Mouse (Mus musculus): ENCODE results near the gene Spred2. TPM values are rescaled to one million over a fixed set of nuclear protein-coding genes. Genes with fewer than 3 reads are reported as not detected.

Spred2 gene
- polyA plus RNA-seq, 1 experiment from 2014 or later: 4.7 TPM

DNA sequence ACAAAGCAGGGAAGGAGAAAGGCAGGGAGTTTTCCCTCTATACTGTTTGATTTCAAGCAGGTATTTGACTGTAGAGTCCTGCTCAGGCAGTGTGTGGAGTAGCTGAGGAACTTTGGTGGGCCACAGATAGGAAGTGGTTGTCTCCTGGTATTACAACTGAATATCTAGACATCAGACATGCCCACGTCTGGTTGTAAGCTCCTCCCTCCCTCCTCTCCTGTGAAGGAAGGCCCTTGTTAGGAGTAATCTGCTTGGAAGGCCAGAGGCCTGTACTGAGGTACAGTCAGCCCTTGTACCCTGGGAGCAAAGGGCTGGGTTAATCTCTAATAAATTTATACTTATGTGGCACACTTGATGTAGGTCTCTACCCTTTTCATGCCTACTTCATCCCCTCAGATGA is 69.6 kb downstream of the Spred2 start:
- Histone ChIP-seq H3K27ac (ENCODE audit: low read depth, low read length) (no peak overlapping the region), H3K4me3 (ENCODE audit: low read depth, low read length) (no peak overlapping the region), H3K4me1 (ENCODE audit: control insufficient read depth, insufficient read depth, low read length) (peaks cover 34% of the 10 kb centered on the region), H3K27me3 (ENCODE audit: control insufficient read depth, insufficient read depth, low read length) (no peaks in the 10 kb centered on the region), H3K9ac (ENCODE audit: low read depth, low read length) (no peak overlapping the region), H3K9me3 (replicated peaks; ENCODE audit: control insufficient read depth, low read length) (no peaks in the 10 kb centered on the region), H3K36me3 (ENCODE audit: control insufficient read depth, insufficient read depth, low read length) (no peaks in the 10 kb centered on the region), H3K4me2 (no peak overlapping the region)
- 0 out of 2 replicates have a peak, but pooled peaks have one; percentile 47 for ATAC-seq (replicated peaks; ENCODE audit: insufficient number of reproducible peaks, low FRiP score, low TSS enrichment)
- 4% methylated on average over 1 of the region's 1 CpGs for WGBS (ENCODE audit: insufficient replicate concordance)

DNA sequence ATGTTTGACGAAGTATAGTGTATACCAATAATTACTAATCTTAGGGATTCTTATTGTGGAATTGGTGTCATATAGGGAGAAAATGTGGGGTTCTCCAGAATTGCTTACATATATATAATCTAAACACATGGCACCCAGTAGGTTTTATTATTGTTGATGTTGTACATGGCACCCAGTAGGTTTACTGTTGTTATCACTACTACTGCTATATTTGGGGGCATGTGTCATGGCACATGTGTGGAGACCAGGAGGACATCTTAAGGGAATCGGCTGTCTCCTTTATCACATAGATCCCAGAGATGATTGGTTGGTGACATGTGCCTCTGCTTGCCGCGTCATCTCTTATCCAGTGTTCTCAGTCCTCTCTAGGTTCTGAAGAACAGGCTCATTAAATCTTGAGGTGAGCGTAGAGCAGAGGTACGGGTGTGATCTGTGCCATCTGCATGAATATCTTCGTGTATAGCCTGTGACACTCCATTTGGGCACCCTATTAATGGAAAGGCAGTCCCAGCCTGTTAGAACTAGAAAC is 70.2 kb downstream of the Spred2 start:
- H3K9me3 ChIP-seq (replicated peaks; ENCODE audit: control insufficient read depth, low read length): no peaks in the 10 kb centered on the region
- H3K4me2 ChIP-seq: no peak overlapping the region
- H3K4me3 ChIP-seq (ENCODE audit: low read depth, low read length): no peak overlapping the region
- 76% methylated on average over 7 of the region's 7 CpGs for WGBS (ENCODE audit: insufficient replicate concordance)
- H3K27ac ChIP-seq (ENCODE audit: low read depth, low read length): no peak overlapping the region
- no peaks in the 10 kb centered on the region for H3K36me3 ChIP-seq (ENCODE audit: control insufficient read depth, insufficient read depth, low read length)
- no peaks in the 10 kb centered on the region for H3K27me3 ChIP-seq (ENCODE audit: control insufficient read depth, insufficient read depth, low read length)
- peaks cover 28% of the 10 kb centered on the region for H3K4me1 ChIP-seq (ENCODE audit: control insufficient read depth, insufficient read depth, low read length)
- no peak overlapping the region for H3K9ac ChIP-seq (ENCODE audit: low read depth, low read length)
- ATAC-seq (replicated peaks; ENCODE audit: insufficient number of reproducible peaks, low FRiP score, low TSS enrichment): 0 out of 2 replicates have a peak, but pooled peaks have one; percentile 11

DNA sequence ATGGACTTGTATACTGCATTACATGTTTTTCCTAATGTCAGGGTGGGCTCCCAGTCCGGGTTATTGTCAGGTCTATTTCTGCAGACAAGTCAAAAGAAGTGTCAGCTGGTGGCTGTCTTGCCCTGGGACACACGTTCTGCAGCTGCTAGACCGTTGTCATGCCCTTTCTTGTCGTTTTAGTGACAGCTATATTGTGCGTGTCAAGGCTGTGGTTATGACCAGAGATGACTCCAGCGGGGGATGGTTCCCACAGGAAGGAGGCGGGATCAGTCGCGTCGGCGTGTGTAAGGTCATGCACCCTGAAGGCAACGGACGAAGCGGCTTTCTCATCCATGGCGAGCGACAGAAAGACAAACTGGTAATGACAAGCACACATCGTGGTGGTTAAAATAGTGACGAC is 73.8 kb downstream of the Spred2 start:
- no peak overlapping the region for H3K9ac ChIP-seq (ENCODE audit: low read depth, low read length)
- no peaks in the 10 kb centered on the region for H3K27me3 ChIP-seq (ENCODE audit: control insufficient read depth, insufficient read depth, low read length)
- H3K4me3 ChIP-seq (ENCODE audit: low read depth, low read length): no peak overlapping the region
- ATAC-seq (replicated peaks; ENCODE audit: insufficient number of reproducible peaks, low FRiP score, low TSS enrichment): no peak
- no peaks in the 10 kb centered on the region for H3K9me3 ChIP-seq (replicated peaks; ENCODE audit: control insufficient read depth, low read length)
- WGBS (ENCODE audit: insufficient replicate concordance): 58% methylated on average over 18 of the region's 18 CpGs
- H3K36me3 ChIP-seq (ENCODE audit: control insufficient read depth, insufficient read depth, low read length): no peaks in the 10 kb centered on the region
- H3K4me2 ChIP-seq: no peak overlapping the region
- H3K4me1 ChIP-seq (ENCODE audit: control insufficient read depth, insufficient read depth, low read length): peaks cover 15% of the 10 kb centered on the region
- H3K27ac ChIP-seq (ENCODE audit: low read depth, low read length): no peak overlapping the region

DNA sequence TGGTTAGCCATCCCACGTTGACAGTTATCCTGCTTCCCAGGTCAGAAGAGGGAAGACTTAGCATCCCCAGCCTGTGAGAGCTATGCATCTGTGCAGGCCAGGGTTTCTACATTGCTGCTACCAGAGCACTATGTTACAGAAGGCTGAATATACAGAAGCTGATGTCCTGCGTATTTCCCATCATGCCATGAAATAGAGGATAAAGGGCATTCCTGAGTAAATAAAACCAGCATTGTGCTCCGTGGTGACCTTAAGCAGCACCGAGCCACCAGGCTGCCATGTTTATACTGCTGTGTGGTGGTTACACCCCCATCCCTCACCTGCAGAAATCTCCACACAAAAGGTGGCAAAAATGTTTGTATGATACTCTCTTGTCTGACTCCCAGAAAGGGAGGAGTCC is 78.7 kb downstream of the Spred2 start:
- no peaks in the 10 kb centered on the region for H3K27me3 ChIP-seq (ENCODE audit: control insufficient read depth, insufficient read depth, low read length)
- no peak overlapping the region for H3K27ac ChIP-seq (ENCODE audit: low read depth, low read length)
- H3K9me3 ChIP-seq (replicated peaks; ENCODE audit: control insufficient read depth, low read length): no peaks in the 10 kb centered on the region
- ATAC-seq (replicated peaks; ENCODE audit: insufficient number of reproducible peaks, low FRiP score, low TSS enrichment): no peak
- WGBS (ENCODE audit: insufficient replicate concordance): 79% methylated on average over 4 of the region's 4 CpGs
- no peak overlapping the region for H3K9ac ChIP-seq (ENCODE audit: low read depth, low read length)
- H3K4me3 ChIP-seq (ENCODE audit: low read depth, low read length): no peak overlapping the region
- peaks cover 5% of the 10 kb centered on the region; the same call in 1 of the 2 replicates for H3K36me3 ChIP-seq (ENCODE audit: control insufficient read depth, insufficient read depth, low read length)
- no peak overlapping the region for H3K4me2 ChIP-seq
- peaks cover 3% of the 10 kb centered on the region for H3K4me1 ChIP-seq (ENCODE audit: control insufficient read depth, insufficient read depth, low read length)

DNA sequence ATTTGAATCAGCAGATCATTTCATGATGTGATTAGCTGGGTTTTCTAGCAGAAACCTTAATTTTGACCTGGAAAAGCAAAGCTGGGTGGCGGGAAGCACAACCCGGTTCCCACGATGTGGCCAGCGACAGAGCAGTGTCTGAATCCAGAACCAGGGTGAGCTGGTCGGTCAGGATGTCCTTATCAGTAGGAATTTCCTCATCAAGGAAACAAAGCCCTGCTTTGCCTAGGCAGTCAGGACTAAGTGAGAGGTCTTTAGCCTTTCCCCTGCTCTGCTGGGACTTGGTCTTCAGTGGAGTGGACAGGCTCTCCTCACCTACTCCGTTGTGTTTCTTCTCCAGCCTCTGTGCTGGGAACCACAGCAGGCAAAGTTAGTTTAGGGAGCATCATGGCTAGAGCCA is 83.5 kb downstream of the Spred2 start:
- Histone ChIP-seq H3K4me3 (ENCODE audit: low read depth, low read length) (no peak overlapping the region), H3K4me1 (ENCODE audit: control insufficient read depth, insufficient read depth, low read length) (no peaks in the 10 kb centered on the region), H3K27me3 (ENCODE audit: control insufficient read depth, insufficient read depth, low read length) (no peaks in the 10 kb centered on the region), H3K36me3 (ENCODE audit: control insufficient read depth, insufficient read depth, low read length) (peaks cover 16% of the 10 kb centered on the region), H3K9me3 (replicated peaks; ENCODE audit: control insufficient read depth, low read length) (no peaks in the 10 kb centered on the region), H3K27ac (ENCODE audit: low read depth, low read length) (0 out of 2 replicates have a peak overlapping the region, but pooled peaks have one; percentile 59), H3K4me2 (no peak overlapping the region), H3K9ac (ENCODE audit: low read depth, low read length) (no peak overlapping the region)
- 37% methylated on average over 6 of the region's 6 CpGs for WGBS (ENCODE audit: insufficient replicate concordance)
- no peak; the same call in 1 of the 2 replicates for ATAC-seq (replicated peaks; ENCODE audit: insufficient number of reproducible peaks, low FRiP score, low TSS enrichment)

DNA sequence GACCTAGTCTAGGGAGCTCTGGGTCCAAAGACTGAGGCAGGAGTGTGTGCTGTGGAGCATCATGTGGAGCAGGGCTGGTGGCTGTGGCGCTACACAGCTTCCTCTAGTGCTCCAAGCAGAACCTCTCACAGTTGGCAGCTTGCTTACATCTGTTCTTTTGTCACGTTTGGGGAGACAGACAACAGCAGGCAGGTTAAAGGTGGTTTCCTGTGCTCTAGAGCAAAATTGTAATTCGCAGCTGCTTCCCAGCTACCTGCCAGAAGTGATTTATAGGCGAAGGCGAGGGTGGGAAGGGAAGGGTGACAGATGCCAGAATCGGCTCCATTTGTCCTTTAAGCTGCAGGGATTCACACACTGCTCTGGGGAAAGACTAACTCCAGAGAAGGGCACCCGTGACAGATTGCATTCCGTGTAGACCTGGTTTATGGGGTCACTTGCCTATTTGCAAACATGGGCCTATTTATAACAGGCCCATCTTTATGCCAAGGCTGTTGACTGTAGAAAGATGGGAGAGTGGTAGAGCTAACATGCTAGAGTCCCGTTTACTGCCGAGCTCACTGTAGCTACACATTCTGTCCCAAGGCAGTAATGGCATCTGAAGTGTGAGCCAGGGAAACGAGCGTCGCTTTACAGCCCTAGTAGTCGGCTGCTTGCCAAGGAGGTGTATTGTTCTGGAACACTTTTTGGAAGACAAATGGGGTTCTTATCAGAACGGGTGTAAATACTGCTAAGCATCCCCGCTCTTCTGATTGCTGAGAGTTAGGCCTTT is 87.2 kb downstream of the Spred2 start:
- Histone ChIP-seq H3K4me1 (ENCODE audit: control insufficient read depth, insufficient read depth, low read length) (no peaks in the 10 kb centered on the region), H3K9ac (ENCODE audit: low read depth, low read length) (no peak overlapping the region), H3K4me2 (no peak overlapping the region), H3K36me3 (ENCODE audit: control insufficient read depth, insufficient read depth, low read length) (peaks cover 11% of the 10 kb centered on the region), H3K4me3 (ENCODE audit: low read depth, low read length) (no peak overlapping the region), H3K27me3 (ENCODE audit: control insufficient read depth, insufficient read depth, low read length) (no peaks in the 10 kb centered on the region), H3K9me3 (replicated peaks; ENCODE audit: control insufficient read depth, low read length) (no peaks in the 10 kb centered on the region), H3K27ac (ENCODE audit: low read depth, low read length) (no peak overlapping the region)
- ATAC-seq (replicated peaks; ENCODE audit: insufficient number of reproducible peaks, low FRiP score, low TSS enrichment): no peak
- WGBS (ENCODE audit: insufficient replicate concordance): 65% methylated on average over 16 of the region's 16 CpGs

DNA sequence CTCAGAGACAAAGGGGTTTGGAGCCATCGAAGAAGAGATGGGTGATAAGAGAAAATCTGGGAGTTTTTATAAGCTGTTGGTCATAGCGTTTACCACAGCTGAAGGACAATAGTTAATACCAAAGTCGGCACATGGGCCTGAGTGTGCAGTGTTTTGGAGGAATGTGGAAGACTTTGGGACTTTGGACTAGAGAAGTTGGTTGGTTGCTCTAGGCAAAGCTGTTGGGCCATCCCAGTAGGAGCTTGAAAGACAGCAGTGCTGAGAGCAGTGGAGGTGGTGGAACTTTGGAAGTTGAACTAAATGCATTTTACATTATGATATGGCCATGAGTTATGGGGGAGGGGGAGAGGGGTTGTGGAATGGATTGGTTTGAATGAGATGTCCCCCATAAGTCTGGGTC is 89.2 kb downstream of the Spred2 start:
- H3K36me3 ChIP-seq (ENCODE audit: control insufficient read depth, insufficient read depth, low read length): peaks cover 21% of the 10 kb centered on the region
- no peak for ATAC-seq (replicated peaks; ENCODE audit: insufficient number of reproducible peaks, low FRiP score, low TSS enrichment)

DNA sequence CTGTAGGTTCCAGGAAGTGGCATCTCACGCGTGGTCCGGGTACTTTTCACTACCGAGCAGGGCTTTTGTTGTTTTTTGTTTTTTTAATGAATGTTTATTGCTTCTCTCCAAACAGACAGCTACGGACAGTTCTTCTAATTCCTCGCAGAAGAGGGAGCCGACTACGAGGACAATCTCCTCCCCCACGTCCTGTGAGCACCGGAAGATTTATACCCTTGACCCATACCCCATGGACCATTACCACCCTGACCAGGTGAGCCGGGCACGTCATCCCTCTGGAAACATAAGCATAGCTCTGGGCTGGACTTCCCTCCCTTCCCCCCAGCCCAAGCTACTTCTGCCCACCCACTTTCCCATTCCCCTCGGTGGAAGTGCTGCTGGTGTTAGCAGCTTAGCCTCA is 93.8 kb downstream of the Spred2 start:
- H3K4me3 ChIP-seq (ENCODE audit: low read depth, low read length): no peak overlapping the region
- no peak overlapping the region for H3K27ac ChIP-seq (ENCODE audit: low read depth, low read length)
- no peak for ATAC-seq (replicated peaks; ENCODE audit: insufficient number of reproducible peaks, low FRiP score, low TSS enrichment)
- no peak overlapping the region for H3K4me2 ChIP-seq
- H3K36me3 ChIP-seq (ENCODE audit: control insufficient read depth, insufficient read depth, low read length): peaks cover 45% of the 10 kb centered on the region
- no peaks in the 10 kb centered on the region for H3K27me3 ChIP-seq (ENCODE audit: control insufficient read depth, insufficient read depth, low read length)
- 93% methylated on average over 13 of the region's 13 CpGs for WGBS (ENCODE audit: insufficient replicate concordance)
- H3K9ac ChIP-seq (ENCODE audit: low read depth, low read length): no peak overlapping the region
- no peaks in the 10 kb centered on the region for H3K4me1 ChIP-seq (ENCODE audit: control insufficient read depth, insufficient read depth, low read length)
- peaks cover 32% of the 10 kb centered on the region for H3K9me3 ChIP-seq (replicated peaks; ENCODE audit: control insufficient read depth, low read length)

More for the DNA sequence above, 89.2 kb downstream of the Spred2 start:
- Histone ChIP-seq H3K9me3 (replicated peaks; ENCODE audit: control insufficient read depth, low read length) (no peaks in the 10 kb centered on the region; the same call in 1 of the 2 replicates), H3K4me1 (ENCODE audit: control insufficient read depth, insufficient read depth, low read length) (no peaks in the 10 kb centered on the region), H3K4me2 (no peak overlapping the region), H3K4me3 (ENCODE audit: low read depth, low read length) (no peak overlapping the region), H3K9ac (ENCODE audit: low read depth, low read length) (no peak overlapping the region), H3K27ac (ENCODE audit: low read depth, low read length) (no peak overlapping the region), H3K27me3 (ENCODE audit: control insufficient read depth, insufficient read depth, low read length) (no peaks in the 10 kb centered on the region)
- 86% methylated on average over 3 of the region's 3 CpGs for WGBS (ENCODE audit: insufficient replicate concordance)

DNA sequence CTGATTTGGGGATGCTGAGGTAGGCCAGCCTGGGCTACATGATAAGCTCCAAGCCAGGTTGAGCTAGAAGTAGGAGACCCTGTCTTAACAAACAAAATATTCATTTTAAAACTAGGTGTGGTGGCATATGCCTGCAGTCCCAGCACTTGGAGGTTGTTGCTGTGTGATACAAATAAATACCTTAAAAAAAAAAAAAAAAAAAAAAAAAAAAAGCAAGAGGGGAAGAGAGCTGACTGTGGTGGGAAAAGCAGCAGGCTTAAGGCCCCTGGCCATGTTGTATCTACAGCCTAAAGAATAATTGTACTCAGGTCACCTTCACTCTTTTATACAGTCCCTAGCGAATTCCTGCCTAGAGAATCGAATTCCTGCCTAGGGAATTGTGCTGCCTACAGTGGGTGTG is 94.7 kb downstream of the Spred2 start:
- no peak overlapping the region for H3K27ac ChIP-seq (ENCODE audit: low read depth, low read length)
- peaks cover 45% of the 10 kb centered on the region for H3K36me3 ChIP-seq (ENCODE audit: control insufficient read depth, insufficient read depth, low read length)
- H3K9ac ChIP-seq (ENCODE audit: low read depth, low read length): no peak overlapping the region
- no peaks in the 10 kb centered on the region for H3K4me1 ChIP-seq (ENCODE audit: control insufficient read depth, insufficient read depth, low read length)
- H3K4me3 ChIP-seq (ENCODE audit: low read depth, low read length): no peak overlapping the region
- H3K27me3 ChIP-seq (ENCODE audit: control insufficient read depth, insufficient read depth, low read length): no peaks in the 10 kb centered on the region
- no peak overlapping the region for H3K4me2 ChIP-seq
- ATAC-seq (replicated peaks; ENCODE audit: insufficient number of reproducible peaks, low FRiP score, low TSS enrichment): no peak
- H3K9me3 ChIP-seq (replicated peaks; ENCODE audit: control insufficient read depth, low read length): peaks cover 32% of the 10 kb centered on the region
- WGBS (ENCODE audit: insufficient replicate concordance): 92% methylated on average over 2 of the region's 2 CpGs

All from heart, embryonic 11.5 days (tissue).